Mouse (Mus musculus): ENCODE data around the gene Gstp1.

DNA sequence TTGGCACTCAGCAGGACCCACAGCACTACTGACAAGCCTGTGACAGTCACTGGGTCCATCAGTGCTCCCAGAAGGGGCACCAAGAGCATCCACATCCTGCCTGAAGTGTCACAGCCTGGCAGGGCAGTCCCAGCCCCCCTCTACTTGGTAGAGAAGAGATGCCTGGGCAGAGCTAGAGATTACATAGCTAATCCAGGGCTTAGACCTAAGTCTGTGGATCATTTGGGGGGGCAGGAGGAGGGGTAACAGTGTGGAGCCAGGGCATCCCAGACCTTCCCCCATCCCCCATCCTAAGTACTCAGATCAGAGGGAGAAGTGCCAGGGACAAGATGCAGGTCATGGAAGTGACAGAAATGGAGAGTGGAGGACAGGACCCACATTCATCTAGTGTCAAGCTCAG is 23.0 kb downstream of the Gstp1 start:
- no peak for TF ChIP-seq CTCF (IDR thresholded peaks at IDR 0.05; ENCODE audit: borderline replicate concordance, extremely low read depth, insufficient read depth, insufficient read length)
- no peak for TF ChIP-seq POLR2A (IDR thresholded peaks at IDR 0.05; ENCODE audit: borderline replicate concordance, extremely low read depth, insufficient read depth, insufficient read length, poor library complexity, severe bottlenecking)
